Mouse (Mus musculus) natural killer cell, adult 2 months (primary cell): ENCODE data around the gene Ldhb.
"Not testable (repeated sequence)": the region's sequence is repeated elsewhere in the genome, so short reads cannot be mapped to it uniquely, and the experiment has no call there.

Experiments used
- DNase-seq, 2 experiments: peaks; one replicate each; pipeline ENCODE4 v3.0.0; 2022; ENCODE audit warnings: low spot score in 2 of 2

The Ldhb gene

DNA sequence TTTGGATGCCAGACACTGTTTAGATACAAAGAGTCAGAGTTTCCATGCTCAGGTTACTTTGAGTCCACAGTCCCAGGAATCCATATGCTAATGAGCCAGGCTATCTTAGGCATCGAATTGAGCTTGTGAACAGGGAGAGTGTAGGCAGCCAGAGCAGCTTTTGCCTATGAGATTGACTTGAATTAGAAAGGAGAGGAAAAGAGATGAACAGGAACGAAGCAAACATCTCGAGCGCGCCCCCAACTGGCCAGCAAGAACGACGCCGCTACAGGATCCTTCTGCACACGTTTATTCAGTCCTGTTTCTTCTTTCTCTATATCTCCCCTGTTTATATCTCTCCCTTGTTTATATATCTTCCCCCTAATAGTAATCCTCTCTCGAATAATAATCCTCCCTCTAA, 7.2 kb upstream of the Ldhb start:
- DNase-seq = no peak

GRCm38 (mm10) chr6:142512902-142513301, 5.1 kb upstream of the Ldhb start:
- DNase-seq = no peak

- DNase-seq = no peak
Measured at GRCm38 (mm10) chr6:142511516-142512135, 3.9 kb upstream of the Ldhb start.

DNA sequence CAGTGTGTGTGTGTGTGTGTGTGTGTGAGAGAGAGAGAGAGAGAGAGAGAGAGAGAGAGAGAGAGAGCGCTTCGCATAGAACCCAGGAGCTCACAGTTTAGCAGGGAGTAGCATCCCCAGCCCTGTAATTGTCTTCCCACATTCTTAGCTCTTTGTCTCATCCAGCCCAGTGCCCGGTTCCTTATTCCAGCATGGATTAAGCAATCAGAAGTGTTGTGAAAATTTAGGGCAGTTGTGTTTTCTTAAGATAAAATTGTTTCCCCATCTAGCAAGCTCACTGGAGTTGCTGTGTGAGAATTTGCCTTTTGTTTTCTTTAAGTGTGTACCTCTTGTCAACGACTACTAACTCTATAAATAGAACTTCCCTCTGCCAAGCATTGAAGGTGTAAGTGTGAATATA, 906 bp upstream of the Ldhb start:
- no peak for DNase-seq

- DNase-seq = no peak
Measured at GRCm38 (mm10) chr6:142507033-142507784, 548 bp downstream of the Ldhb start.

- DNase-seq = no peak
Measured at GRCm38 (mm10) chr6:142506338-142507032, 1.3 kb downstream of the Ldhb start.

DNA sequence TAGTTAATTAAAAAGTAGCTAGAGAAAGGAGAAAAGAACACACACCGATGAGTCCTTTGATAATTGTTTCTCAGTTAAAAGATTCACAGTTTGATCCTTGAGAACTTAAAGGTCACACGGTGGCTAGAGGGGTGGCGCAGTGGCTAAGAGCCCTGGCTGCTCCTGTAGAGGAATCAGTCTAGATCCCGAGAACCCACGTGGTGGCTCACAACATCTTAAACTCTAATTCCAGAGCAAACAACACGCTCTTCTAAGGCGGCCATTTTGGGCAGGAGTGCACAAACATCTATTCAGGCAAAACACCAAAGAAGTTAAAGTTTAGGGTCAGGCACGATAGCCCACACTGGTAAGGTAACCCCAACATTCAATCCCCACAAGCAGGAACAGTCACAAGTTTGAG, 4.2 kb downstream of the Ldhb start:
- no peak for DNase-seq

GRCm38 (mm10) chr6:142502519-142503125, 5.1 kb downstream of the Ldhb start:
- DNase-seq = no peak

GRCm38 (mm10) chr6:142490114-142490513, 17.6 kb downstream of the Ldhb start:
- not testable (repeated sequence) for DNase-seq

GRCm38 (mm10) chr6:142487638-142488037, 20.1 kb downstream of the Ldhb start:
- no peak for DNase-seq

- DNase-seq = no peak
Measured at GRCm38 (mm10) chr6:142485478-142486123, 22.2 kb downstream of the Ldhb start.

DNA sequence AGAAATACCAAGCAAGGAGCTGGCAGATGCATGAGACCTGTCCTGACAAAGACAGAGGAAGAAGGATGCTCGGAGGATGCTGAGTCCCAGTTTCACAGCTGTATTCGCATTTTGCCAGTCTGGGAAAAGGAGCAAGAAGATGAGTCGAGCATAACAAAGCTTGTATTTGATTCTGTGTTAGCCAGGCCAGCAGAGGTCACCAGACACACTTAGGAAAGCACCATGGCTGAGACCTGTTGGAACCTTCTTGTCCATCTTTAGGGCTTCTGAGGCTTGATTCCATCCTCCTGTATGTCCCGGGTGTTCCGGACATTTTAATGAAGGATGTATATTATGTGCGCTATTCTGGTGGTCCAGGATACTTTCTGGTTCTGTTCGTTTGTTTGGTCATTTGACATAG, 30.5 kb downstream of the Ldhb start:
- DNase-seq = no peak

DNA sequence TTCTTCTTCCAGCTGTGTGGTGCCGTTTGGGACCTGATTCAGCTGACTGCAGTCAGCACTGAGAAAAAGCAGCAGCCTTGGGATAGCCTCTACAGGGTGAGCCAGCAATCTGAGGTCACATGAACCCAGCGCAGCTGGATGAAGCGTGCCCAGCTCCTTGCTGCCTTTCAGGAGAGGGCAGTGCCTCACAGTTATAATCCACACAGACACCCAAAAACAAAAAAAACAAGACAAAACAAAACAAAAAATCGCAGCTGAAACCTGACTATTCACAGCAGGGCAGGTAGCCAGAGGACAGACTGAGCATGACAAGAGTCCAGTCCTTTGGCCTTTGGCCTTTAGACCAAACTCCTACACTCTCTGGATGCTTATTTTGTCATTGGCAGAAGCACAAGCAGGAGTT, 35.0 kb downstream of the Ldhb start, which contains the start of gene Gys2:
TSS of gene Gys2 (minus strand) at position 309 of the 403 bp plus-strand sequence.
- no peak for DNase-seq

- DNase-seq = no peak
Measured at GRCm38 (mm10) chr6:142471141-142471540, 36.6 kb downstream of the Ldhb start.

DNA sequence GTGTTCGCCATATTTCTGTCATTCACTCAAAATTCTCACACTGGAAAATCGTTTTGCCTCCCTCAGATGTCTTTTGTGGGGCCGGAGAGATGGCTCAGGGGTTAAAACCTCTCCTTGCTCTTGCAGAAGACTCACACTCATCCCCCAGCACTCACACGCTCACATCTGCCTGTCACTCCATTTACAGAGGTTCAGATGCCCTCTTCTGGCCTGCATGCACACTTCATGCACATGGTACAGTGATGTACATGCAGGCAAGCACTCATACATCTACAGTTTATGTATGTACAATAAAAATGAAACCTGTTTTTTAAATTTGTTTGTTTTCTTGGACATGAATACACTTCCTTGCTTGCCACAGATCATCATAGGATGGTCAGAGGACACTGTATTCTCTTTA, 38.2 kb downstream of the Ldhb start:
- DNase-seq = no peak

DNA sequence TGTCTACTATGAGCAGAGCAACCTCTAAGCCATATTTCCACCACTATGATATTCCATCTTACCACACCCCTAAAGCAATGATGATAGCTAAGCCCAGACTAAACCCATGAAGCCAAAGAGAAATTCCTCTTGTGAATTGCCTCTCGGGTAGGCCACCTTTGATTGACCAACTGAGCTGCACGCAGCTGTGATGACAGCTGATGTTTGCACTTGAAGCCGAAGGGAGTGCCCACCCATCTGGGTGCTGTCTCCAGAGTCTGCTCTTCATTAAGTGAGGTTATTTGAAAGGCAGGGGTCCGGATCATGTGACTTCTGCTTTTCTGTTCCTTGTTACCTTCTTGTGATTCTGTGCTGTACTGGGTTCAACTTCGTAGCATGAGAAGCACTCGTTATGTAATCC, 45.6 kb downstream of the Ldhb start:
- no peak for DNase-seq

GRCm38 (mm10) chr6:142459017-142459678, 48.6 kb downstream of the Ldhb start:
- DNase-seq = no peak

- no peak for DNase-seq
Measured at GRCm38 (mm10) chr6:142458010-142458409, 49.7 kb downstream of the Ldhb start.

- no peak for DNase-seq
Measured at GRCm38 (mm10) chr6:142455314-142455996, 52.3 kb downstream of the Ldhb start.

GRCm38 (mm10) chr6:142453311-142453710, 54.4 kb downstream of the Ldhb start:
- DNase-seq = no peak

DNA sequence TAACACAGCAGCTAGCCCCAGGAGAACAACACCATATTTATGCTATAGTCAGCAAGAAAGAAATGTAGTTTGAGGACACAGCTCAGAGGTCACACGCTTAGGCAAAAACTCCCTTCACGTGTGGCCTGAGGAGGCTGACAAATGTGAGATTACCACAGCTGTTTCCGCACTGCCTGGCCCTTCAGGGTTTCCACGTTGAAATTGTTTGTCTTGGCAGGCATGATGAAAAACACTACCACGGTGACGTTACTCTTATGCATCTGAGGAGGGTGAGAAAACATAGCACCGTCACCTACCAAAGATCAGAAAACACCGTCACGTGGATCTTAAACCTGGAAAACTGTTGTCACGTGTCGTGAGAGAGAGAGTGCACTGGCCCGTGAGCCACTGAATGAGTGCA, 56.4 kb downstream of the Ldhb start:
- DNase-seq = no peak
